In the genomic region with DNA sequence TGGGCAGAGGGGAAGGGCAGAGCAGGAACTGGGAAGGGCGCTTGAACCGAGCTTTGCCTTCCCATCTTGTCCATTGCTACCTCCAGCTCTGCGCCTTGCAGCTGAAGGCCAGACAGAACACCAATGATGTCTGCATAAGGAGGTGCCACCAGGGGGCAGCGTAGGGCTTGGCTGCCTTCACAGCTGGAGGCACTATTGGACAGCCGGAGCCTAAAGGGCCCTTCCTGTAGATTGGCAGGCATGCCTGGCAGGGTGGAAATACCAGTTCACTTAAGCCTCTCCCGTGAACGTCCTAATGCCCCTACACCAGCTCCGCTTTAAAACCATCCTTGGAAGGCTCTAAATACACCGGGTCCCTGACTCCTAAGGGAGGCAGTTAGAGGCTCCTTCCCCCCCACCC, we compare ENCODE assay signal across 8 mouse cellular contexts. TPM values are rescaled to one million over a fixed set of nuclear protein-coding genes. Genes with fewer than 3 reads are reported as not detected.
DNase-seq lines count a peak whose midpoint lies in the region; ATAC-seq and TF ChIP-seq lines count a peak whose summit lies in the region.

No protein-coding gene starts in this region.

- no peaks in the 10 kb centered on the region for H3K9me3 ChIP-seq in G1E (replicated peaks)
- H3K9me3 ChIP-seq in lung, embryonic 15.5 days, result no peaks in the 10 kb centered on the region

- WGBS in lung, embryonic 15.5 days, result 8% methylated on average over 9 of the region's 9 CpGs
- 10% methylated on average over 9 of the region's 9 CpGs for WGBS in olfactory bulb, adult 2 months

- no peak overlapping the region for H3K9ac ChIP-seq in lung, embryonic 15.5 days

- no peak for ATAC-seq in G1E (ENCODE audit: extremely low read depth, insufficient number of reproducible peaks, low FRiP score, poor library complexity, severe bottlenecking)
- peak; percentile 13; the same call in 1 of the 2 replicates for ATAC-seq in frontal cortex, adult (ENCODE audit: low TSS enrichment)
- peak; percentile 46 to 59 for ATAC-seq in hematopoietic stem cell, adult 5-6 weeks (replicated peaks in 1 of 2; ENCODE audit: insufficient read depth in 1 of 2, low FRiP score in 2 of 2, low TSS enrichment in 1 of 2, low read depth in 1 of 2, poor library complexity in 2 of 2, severe bottlenecking in 2 of 2)
- peak; percentile 16; the same call in 1 of the 2 replicates for ATAC-seq in lung, embryonic 15.5 days (ENCODE audit: borderline replicate concordance, extremely low read depth, low FRiP score, low TSS enrichment)

- TF ChIP-seq POLR2A in olfactory bulb, adult 2 months (IDR thresholded peaks at IDR 0.05; ENCODE audit: insufficient read depth, low read depth, low read length), result no peak

- peak overlapping the region; percentile 85; the same call in 1 of the 2 replicates for H3K4me3 ChIP-seq in G1E (ENCODE audit: low read depth, low read length)
- H3K4me3 ChIP-seq in lung, embryonic 15.5 days, result peak overlapping the region; percentile 47
- no peak overlapping the region for H3K4me3 ChIP-seq in olfactory bulb, adult 2 months (ENCODE audit: insufficient read depth, low read depth, low read length)

- H3K27me3 ChIP-seq in G1E (ENCODE audit: insufficient read depth, low read length), result peaks cover 4% of the 10 kb centered on the region; the same call in 1 of the 2 replicates
- H3K27me3 ChIP-seq in lung, embryonic 15.5 days, result peaks cover 35% of the 10 kb centered on the region

- peaks cover 58% of the 10 kb centered on the region for H3K4me1 ChIP-seq in G1E (ENCODE audit: insufficient read depth, low read depth, low read length)
- peaks cover 40% of the 10 kb centered on the region for H3K4me1 ChIP-seq in lung, embryonic 15.5 days
- peaks cover 47% of the 10 kb centered on the region for H3K4me1 ChIP-seq in olfactory bulb, adult 2 months (ENCODE audit: control insufficient read depth, insufficient read depth, low read length)

- peak overlapping the region; percentile 63 for H3K27ac ChIP-seq in lung, embryonic 15.5 days
- H3K27ac ChIP-seq in olfactory bulb, adult 2 months (ENCODE audit: insufficient read depth, low read depth, low read length), result no peak overlapping the region

- peaks cover 47% of the 10 kb centered on the region for H3K36me3 ChIP-seq in G1E (replicated peaks)
- no peaks in the 10 kb centered on the region for H3K36me3 ChIP-seq in lung, embryonic 15.5 days

- H3K4me2 ChIP-seq in lung, embryonic 15.5 days, result peak overlapping the region; percentile 80

- peak; percentile 93 for TF ChIP-seq CTCF in G1E (IDR thresholded peaks at IDR 0.05; ENCODE audit: low read depth, low read length)
- TF ChIP-seq CTCF in olfactory bulb, adult 2 months (IDR thresholded peaks at IDR 0.05; ENCODE audit: insufficient read depth, low read depth, low read length), result peak; percentile 86

- peak; percentile 81 for DNase-seq in G1E (ENCODE audit: low spot score)
- peak; percentile 92 to 95 for DNase-seq in cerebellum, adult 18-20 months
- DNase-seq in layer of hippocampus, adult 8-10 months (ENCODE audit: low spot score in 2 of 2), result peak; percentile 83 to 90
- DNase-seq in thymus, adult 18-20 months, result peak; percentile 83 to 86

RNA-seq across cellular contexts. Expression of gene Pitpnm1, which starts 0.7 kb away (rescaled TPM):
- 22.2 and 29.9 TPM in 2 replicates for total RNA-seq in G1E (2014; fragmentation: Nextera tagmentation)
- total RNA-seq in G1E (2017), result 12.9 and 17.8 TPM in 2 replicates
- 48.7 and 61.2 TPM in 2 replicates for polyA plus RNA-seq in G1E (2012)
- 20.0 and 22.4 TPM in 2 replicates for total RNA-seq in hematopoietic stem cell, adult 5-6 weeks (2017)
- total RNA-seq in layer of hippocampus, adult 8-10 months (2022), result 100 to 1,000 TPM; 180 to 200 (median 193) TPM
- 12.5 and 13.8 TPM in 2 replicates for polyA plus RNA-seq in lung, embryonic 15.5 days (2015; fragmentation: Nextera tagmentation; extraction: Ambion mirVana)
- polyA plus RNA-seq in olfactory bulb, adult 2 months (2012; ENCODE audit: insufficient read depth, insufficient read length, low replicate concordance, missing spikeins), result not detected in 2 replicates

RNA-seq across cellular contexts. Expression of gene Cdk2ap2, which starts 2.1 kb away (rescaled TPM):
- total RNA-seq in G1E (2014; fragmentation: Nextera tagmentation) (36.6 and 40.9 TPM in 2 replicates), G1E (2017) (25.4 and 30.7 TPM in 2 replicates)
- polyA plus RNA-seq in G1E (2012), result 59.9 and 60.2 TPM in 2 replicates
- 13.3 and 18.8 TPM in 2 replicates for total RNA-seq in hematopoietic stem cell, adult 5-6 weeks (2017)
- total RNA-seq in layer of hippocampus, adult 8-10 months (2022), result 10 to 100 TPM; 27.6 to 38.9 (median 31.5) TPM
- polyA plus RNA-seq in lung, embryonic 15.5 days (2015; fragmentation: Nextera tagmentation; extraction: Ambion mirVana), result 100 and 103 TPM in 2 replicates
- polyA plus RNA-seq in olfactory bulb, adult 2 months (2012; ENCODE audit: insufficient read depth, insufficient read length, low replicate concordance, missing spikeins), result not detected in 2 replicates

RNA-seq across cellular contexts. Expression of gene Cabp2, which starts 17.7 kb away (rescaled TPM):
- not detected in 2 replicates for total RNA-seq in G1E (2014; fragmentation: Nextera tagmentation)
- not detected in 2 replicates for total RNA-seq in G1E (2017)
- not detected in 2 replicates for polyA plus RNA-seq in G1E (2012)
- not detected in 2 replicates for total RNA-seq in hematopoietic stem cell, adult 5-6 weeks (2017)
- not detected for total RNA-seq in layer of hippocampus, adult 8-10 months (2022)
- not detected in 2 replicates for polyA plus RNA-seq in lung, embryonic 15.5 days (2015; fragmentation: Nextera tagmentation; extraction: Ambion mirVana)
- polyA plus RNA-seq in olfactory bulb, adult 2 months (2012; ENCODE audit: insufficient read depth, insufficient read length, low replicate concordance, missing spikeins), result not detected in 2 replicates

RNA-seq across cellular contexts. Expression of gene Aip, which starts 26.6 kb away (rescaled TPM):
- total RNA-seq in G1E (2014; fragmentation: Nextera tagmentation) (36.8 and 39.9 TPM in 2 replicates), G1E (2017) (22.3 and 23.9 TPM in 2 replicates)
- 86.6 and 92.9 TPM in 2 replicates for polyA plus RNA-seq in G1E (2012)
- 60.3 and 78.0 TPM in 2 replicates for total RNA-seq in hematopoietic stem cell, adult 5-6 weeks (2017)
- total RNA-seq in layer of hippocampus, adult 8-10 months (2022), result 100 to 1,000 TPM; 117 to 127 (median 123) TPM
- polyA plus RNA-seq in lung, embryonic 15.5 days (2015; fragmentation: Nextera tagmentation; extraction: Ambion mirVana), result 104 and 106 TPM in 2 replicates
- polyA plus RNA-seq in olfactory bulb, adult 2 months (2012; ENCODE audit: insufficient read depth, insufficient read length, low replicate concordance, missing spikeins), result not detected in 2 replicates

RNA-seq across cellular contexts. Expression of gene Gstp3, which starts 39.7 kb away (rescaled TPM):
- 38.1 and 40.8 TPM in 2 replicates for total RNA-seq in G1E (2014; fragmentation: Nextera tagmentation)
- 21.0 and 24.6 TPM in 2 replicates for total RNA-seq in G1E (2017)
- polyA plus RNA-seq in G1E (2012), result 5.6 and 9.3 TPM in 2 replicates
- total RNA-seq in hematopoietic stem cell, adult 5-6 weeks (2017), result 1.4 and 13.2 TPM in 2 replicates
- total RNA-seq in layer of hippocampus, adult 8-10 months (2022), result not detected
- polyA plus RNA-seq in lung, embryonic 15.5 days (2015; fragmentation: Nextera tagmentation; extraction: Ambion mirVana), result 0.22 and 0.83 TPM in 2 replicates
- polyA plus RNA-seq in olfactory bulb, adult 2 months (2012; ENCODE audit: insufficient read depth, insufficient read length, low replicate concordance, missing spikeins), result not detected in 2 replicates
